Mouse (Mus musculus): ENCODE results near the gene Nfkbiz.
A peak's percentile ranks its signal among the peaks of the same experiment; 100 is the strongest.

The Nfkbiz gene

GRCm38 (mm10) chr16:55832617-55833016 is 6.1 kb downstream of the Nfkbiz start:
- no peak for DNase-seq (ENCODE audit: low spot score in 2 of 2)

- no peak for DNase-seq (ENCODE audit: low spot score in 2 of 2)
Observed at GRCm38 (mm10) chr16:55832040-55832439, 6.7 kb downstream of the Nfkbiz start.

GRCm38 (mm10) chr16:55831451-55831850 is 7.2 kb downstream of the Nfkbiz start:
- no peak for DNase-seq (ENCODE audit: low spot score in 2 of 2)

GRCm38 (mm10) chr16:55823398-55824155 is 15.1 kb downstream of the Nfkbiz start:
- DNase-seq (ENCODE audit: low spot score in 2 of 2) = no peak

- no peak for DNase-seq (ENCODE audit: low spot score in 2 of 2)
Observed at GRCm38 (mm10) chr16:55822741-55823397, 15.8 kb downstream of the Nfkbiz start.

GRCm38 (mm10) chr16:55821997-55822740 is 16.5 kb downstream of the Nfkbiz start:
- peak; percentile 96 to 97 for DNase-seq (ENCODE audit: low spot score in 2 of 2)

GRCm38 (mm10) chr16:55821571-55821981 is 17.1 kb downstream of the Nfkbiz start:
- no peak for DNase-seq (ENCODE audit: low spot score in 2 of 2)

- peak in 1 of 2 experiments; percentile 27 for DNase-seq (ENCODE audit: low spot score in 2 of 2)
Observed at GRCm38 (mm10) chr16:55820916-55821570, 17.7 kb downstream of the Nfkbiz start.

GRCm38 (mm10) chr16:55820161-55820915 is 18.4 kb downstream of the Nfkbiz start:
- no peak for DNase-seq (ENCODE audit: low spot score in 2 of 2)

- DNase-seq (ENCODE audit: low spot score in 2 of 2) = peak in 1 of 2 experiments; percentile 39
Observed at GRCm38 (mm10) chr16:55819186-55819861, 19.4 kb downstream of the Nfkbiz start.

GRCm38 (mm10) chr16:55817717-55818515 is 20.8 kb downstream of the Nfkbiz start:
- DNase-seq (ENCODE audit: low spot score in 2 of 2) = no peak

GRCm38 (mm10) chr16:55816202-55816941 is 22.3 kb downstream of the Nfkbiz start:
- no peak for DNase-seq (ENCODE audit: low spot score in 2 of 2)

- no peak for DNase-seq (ENCODE audit: low spot score in 2 of 2)
Observed at GRCm38 (mm10) chr16:55815466-55815865, 23.2 kb downstream of the Nfkbiz start.

GRCm38 (mm10) chr16:55814686-55815085 is 24.0 kb downstream of the Nfkbiz start:
- no peak for DNase-seq (ENCODE audit: low spot score in 2 of 2)

- DNase-seq (ENCODE audit: low spot score in 2 of 2) = no peak
Observed at GRCm38 (mm10) chr16:55813916-55814315, 24.8 kb downstream of the Nfkbiz start.

GRCm38 (mm10) chr16:55811792-55812191 is 26.9 kb downstream of the Nfkbiz start:
- DNase-seq (ENCODE audit: low spot score in 2 of 2) = no peak

GRCm38 (mm10) chr16:55809779-55810514 is 28.8 kb downstream of the Nfkbiz start:
- no peak for DNase-seq (ENCODE audit: low spot score in 2 of 2)

- no peak for DNase-seq (ENCODE audit: low spot score in 2 of 2)
Observed at GRCm38 (mm10) chr16:55809345-55809744, 29.4 kb downstream of the Nfkbiz start.
